Mouse (Mus musculus): ENCODE data around the gene Hivep2.
A peak's percentile ranks its signal among the peaks of the same experiment; 100 is the strongest.

The Hivep2 gene

GRCm38 (mm10) chr10:13971268-13971667 lies 5.4 kb downstream of the Hivep2 start:
- DNase-seq (ENCODE audit: low read depth, low spot score), result no peak

GRCm38 (mm10) chr10:13973563-13974179 lies 7.8 kb downstream of the Hivep2 start:
- no peak for DNase-seq (ENCODE audit: low read depth, low spot score)

- DNase-seq (ENCODE audit: low read depth, low spot score), result no peak
These were observed 8.6 kb downstream of the Hivep2 start for GRCm38 (mm10) chr10:13974472-13974871.

GRCm38 (mm10) chr10:13975861-13976260 lies 10.0 kb downstream of the Hivep2 start:
- no peak for DNase-seq (ENCODE audit: low read depth, low spot score)

GRCm38 (mm10) chr10:13976267-13976666 lies 10.4 kb downstream of the Hivep2 start:
- no peak for DNase-seq (ENCODE audit: low read depth, low spot score)

GRCm38 (mm10) chr10:13982271-13982670 lies 16.4 kb downstream of the Hivep2 start:
- no peak for DNase-seq (ENCODE audit: low read depth, low spot score)

GRCm38 (mm10) chr10:13982769-13983381 lies 17.0 kb downstream of the Hivep2 start:
- DNase-seq (ENCODE audit: low read depth, low spot score), result peak; percentile 46

GRCm38 (mm10) chr10:13983631-13984030 lies 17.8 kb downstream of the Hivep2 start:
- peak; percentile 45 for DNase-seq (ENCODE audit: low read depth, low spot score)

GRCm38 (mm10) chr10:13984233-13984632 lies 18.4 kb downstream of the Hivep2 start:
- DNase-seq (ENCODE audit: low read depth, low spot score), result no peak

GRCm38 (mm10) chr10:13986539-13986938 lies 20.7 kb downstream of the Hivep2 start:
- DNase-seq (ENCODE audit: low read depth, low spot score), result no peak

GRCm38 (mm10) chr10:13987336-13987735 lies 21.5 kb downstream of the Hivep2 start:
- no peak for DNase-seq (ENCODE audit: low read depth, low spot score)

GRCm38 (mm10) chr10:13988280-13988679 lies 22.4 kb downstream of the Hivep2 start:
- DNase-seq (ENCODE audit: low read depth, low spot score), result peak; percentile 51

- DNase-seq (ENCODE audit: low read depth, low spot score), result no peak
These were observed 22.9 kb downstream of the Hivep2 start for GRCm38 (mm10) chr10:13988757-13989156.

- DNase-seq (ENCODE audit: low read depth, low spot score), result no peak
These were observed 25.0 kb downstream of the Hivep2 start for GRCm38 (mm10) chr10:13990842-13991241.

- DNase-seq (ENCODE audit: low read depth, low spot score), result no peak
These were observed 27.5 kb downstream of the Hivep2 start for GRCm38 (mm10) chr10:13993411-13993810.

- DNase-seq (ENCODE audit: low read depth, low spot score), result no peak
These were observed 31.5 kb downstream of the Hivep2 start for GRCm38 (mm10) chr10:13997336-13997735.

GRCm38 (mm10) chr10:14004769-14005517 lies 39.1 kb downstream of the Hivep2 start:
- no peak for DNase-seq (ENCODE audit: low read depth, low spot score)

GRCm38 (mm10) chr10:14009721-14010120 lies 43.8 kb downstream of the Hivep2 start:
- no peak for DNase-seq (ENCODE audit: low read depth, low spot score)

GRCm38 (mm10) chr10:14016287-14016970 lies 50.6 kb downstream of the Hivep2 start:
- DNase-seq (ENCODE audit: low read depth, low spot score), result no peak

GRCm38 (mm10) chr10:14017338-14017737 lies 51.5 kb downstream of the Hivep2 start:
- DNase-seq (ENCODE audit: low read depth, low spot score), result no peak

GRCm38 (mm10) chr10:14017822-14018364 lies 52.0 kb downstream of the Hivep2 start:
- peak; percentile 79 for DNase-seq (ENCODE audit: low read depth, low spot score)

GRCm38 (mm10) chr10:14018672-14019071 lies 52.8 kb downstream of the Hivep2 start:
- no peak for DNase-seq (ENCODE audit: low read depth, low spot score)

Data from mesoderm, embryonic 11.5 days (tissue).